Mouse (Mus musculus) c-Kit-negative CD71-positive TER-119-positive erythroid progenitor cells, embryonic 14.5 days (primary cell): ENCODE results near the gene Zfp598.
"Not testable (repeated sequence)": the region's sequence is repeated elsewhere in the genome, so short reads cannot be mapped to it uniquely, and the experiment has no call there.

Experiments
- DNase-seq: peaks from one replicate; pipeline ENCODE4 v3.0.0-alpha.2; 2013; ENCODE audit warnings: low read depth, low spot score

Zfp598 gene

DNA sequence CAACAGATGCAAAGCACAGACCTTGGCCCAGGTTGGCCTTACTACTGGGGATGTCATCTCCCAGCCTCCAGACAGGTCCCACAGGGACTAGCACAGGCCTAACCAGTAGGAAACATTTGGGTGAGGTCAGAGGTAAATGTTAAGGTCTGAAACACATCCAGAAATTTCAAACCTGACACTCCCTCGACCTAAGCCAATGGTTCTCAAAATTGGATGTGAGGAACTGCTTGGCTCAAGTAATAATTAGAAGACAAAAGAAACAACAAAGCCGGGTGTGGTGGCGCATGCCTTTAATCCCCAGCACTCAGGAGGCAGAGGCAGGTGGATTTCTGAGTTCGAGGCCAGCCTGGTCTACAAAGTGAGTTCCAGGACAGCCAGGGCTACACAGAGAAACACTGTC lies 23.1 kb upstream of the Zfp598 start:
- no peak for DNase-seq

DNA sequence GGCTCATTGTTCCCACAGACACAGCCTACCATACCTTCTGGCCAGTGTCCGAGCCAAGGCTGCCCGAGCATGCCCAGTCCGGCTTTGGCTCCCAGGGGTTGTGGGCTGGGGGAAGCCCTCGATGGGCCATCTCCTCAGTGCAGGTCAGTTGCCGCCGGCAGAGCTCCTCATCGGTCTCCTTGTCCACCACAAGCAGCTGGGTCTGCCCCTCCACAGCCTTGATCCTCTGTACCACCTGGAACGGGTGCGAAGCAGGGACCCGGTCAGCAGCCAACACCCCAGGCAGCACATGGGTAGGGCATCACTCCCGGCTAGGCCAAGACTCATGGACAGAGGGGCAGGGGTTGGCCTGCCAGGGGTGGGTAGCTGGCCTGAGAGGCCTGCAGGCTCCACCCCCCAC lies 22.0 kb upstream of the Zfp598 start:
- no peak for DNase-seq

- no peak for DNase-seq
These were observed 20.6 kb upstream of the Zfp598 start for GRCm38 (mm10) chr17:24648731-24649377.

- no peak for DNase-seq
These were observed 19.9 kb upstream of the Zfp598 start for GRCm38 (mm10) chr17:24649581-24650069.

GRCm38 (mm10) chr17:24650070-24650616 lies 19.3 kb upstream of the Zfp598 start, which contains the start of gene Slc9a3r2:
Slc9a3r2 (minus strand) TSS chr17:24650327.
- no peak for DNase-seq

- no peak for DNase-seq
These were observed 18.7 kb upstream of the Zfp598 start for GRCm38 (mm10) chr17:24650766-24651165.

DNA sequence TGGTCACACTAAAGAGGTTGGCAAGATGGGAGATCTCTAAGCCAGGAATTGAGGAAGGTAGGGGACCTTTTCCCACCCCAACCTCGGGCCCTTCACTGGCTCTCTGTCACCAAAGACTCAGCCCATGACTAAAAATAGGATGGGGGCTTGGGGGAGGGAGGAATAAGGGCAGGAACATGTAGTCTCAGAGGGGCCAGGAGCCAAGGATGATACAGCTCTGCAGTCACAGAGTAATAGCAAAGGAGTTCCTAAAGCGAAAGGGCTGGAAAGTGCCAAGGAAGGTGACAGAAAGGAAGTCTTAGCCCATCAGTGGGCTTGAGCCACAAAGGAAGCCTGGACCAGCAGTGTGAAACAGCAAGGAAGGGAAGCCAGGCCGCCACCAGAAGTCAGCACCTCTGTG lies 17.7 kb upstream of the Zfp598 start:
- DNase-seq: no peak

DNA sequence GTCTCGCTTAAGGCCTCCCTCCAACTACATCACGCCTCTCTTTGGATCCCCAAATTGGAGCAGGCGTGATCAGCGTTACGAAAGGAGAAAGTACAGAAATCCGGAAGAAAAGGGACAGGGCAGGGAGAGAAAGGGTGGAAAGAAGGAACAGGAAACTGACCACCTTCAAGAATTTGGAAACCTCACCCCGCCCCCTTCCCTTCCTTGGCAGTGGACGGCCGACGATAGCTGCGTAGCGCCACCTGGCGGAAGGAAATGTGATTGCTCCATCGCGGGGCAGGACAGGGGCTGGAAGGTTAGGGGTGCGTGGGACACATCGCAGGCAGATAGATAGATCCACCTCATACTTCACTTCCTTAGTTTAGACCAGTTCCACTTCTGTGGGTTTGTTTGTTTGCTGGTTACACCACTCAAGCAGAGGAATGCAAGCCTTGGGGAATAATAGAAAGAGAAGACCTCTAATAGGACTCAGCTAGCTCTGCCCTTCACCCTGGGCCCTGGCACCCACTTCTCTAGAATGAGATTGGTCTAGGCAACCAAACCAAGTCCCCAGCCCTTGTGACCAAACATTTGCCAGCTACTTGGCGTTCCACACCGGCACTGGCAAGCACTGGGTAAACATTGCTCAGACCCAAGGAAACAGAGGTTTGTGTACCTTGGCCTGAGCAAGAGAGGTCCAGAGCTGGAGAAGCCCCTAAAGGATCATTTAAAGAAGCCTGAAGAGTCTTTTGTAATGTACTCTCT lies 15.3 kb upstream of the Zfp598 start:
- no peak for DNase-seq

DNA sequence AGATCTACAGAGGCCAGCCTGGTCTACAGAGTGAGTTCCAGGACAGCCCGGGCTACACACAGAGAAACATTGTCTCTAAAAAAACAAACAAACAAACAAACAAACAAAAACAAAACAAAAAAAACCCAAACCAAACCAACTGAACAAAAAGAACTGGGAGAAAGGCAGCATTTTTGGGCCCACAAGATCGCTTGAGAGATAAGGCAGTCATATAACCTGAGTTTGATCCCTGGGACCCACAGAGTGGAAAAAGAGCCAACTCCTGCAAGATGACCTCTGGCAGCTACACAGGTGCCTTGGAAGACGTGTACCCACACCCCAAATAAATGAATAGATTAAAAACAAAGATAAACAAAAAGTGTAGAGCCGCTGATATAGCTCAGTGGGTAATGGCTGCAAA lies 14.5 kb upstream of the Zfp598 start:
- no peak for DNase-seq

GRCm38 (mm10) chr17:24658017-24658758 lies 11.3 kb upstream of the Zfp598 start, which contains the start of gene Npw:
Npw (minus strand) TSS chr17:24658457.
- DNase-seq: no peak

- DNase-seq: not testable (repeated sequence)
These were observed 2.5 kb upstream of the Zfp598 start for GRCm38 (mm10) chr17:24667011-24667410.

- DNase-seq: no peak
These were observed 2.1 kb upstream of the Zfp598 start for GRCm38 (mm10) chr17:24667416-24667815.

GRCm38 (mm10) chr17:24669214-24669544 lies 308 bp upstream of the Zfp598 start:
- not testable (repeated sequence) for DNase-seq

GRCm38 (mm10) chr17:24670246-24670844 lies 858 bp downstream of the Zfp598 start:
- DNase-seq: no peak

- no peak for DNase-seq
These were observed 1.9 kb downstream of the Zfp598 start for GRCm38 (mm10) chr17:24671346-24671745.

DNA sequence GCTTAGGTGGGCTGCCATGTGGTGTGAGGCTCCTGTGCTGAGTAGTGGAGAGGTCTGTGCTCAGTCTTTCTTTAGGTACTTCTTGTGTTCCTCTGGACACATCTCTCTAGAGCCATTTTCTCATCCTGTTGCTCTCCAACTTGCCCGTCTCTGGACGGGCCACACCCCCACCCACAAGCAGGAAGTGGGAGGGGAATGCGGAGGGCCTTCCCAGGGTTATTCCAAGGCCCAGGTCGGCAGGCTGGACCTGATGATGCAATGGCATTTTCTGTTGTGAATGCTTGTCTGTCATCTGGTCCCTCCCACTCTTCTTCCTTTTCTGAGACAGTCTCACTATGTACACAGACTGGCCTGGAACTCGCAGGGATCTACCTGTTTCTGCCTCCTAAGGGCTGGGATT lies 2.7 kb downstream of the Zfp598 start:
- no peak for DNase-seq

GRCm38 (mm10) chr17:24674277-24674676 lies 4.8 kb downstream of the Zfp598 start:
- DNase-seq: no peak

GRCm38 (mm10) chr17:24676187-24676586 lies 6.7 kb downstream of the Zfp598 start:
- peak; percentile 66 for DNase-seq

DNA sequence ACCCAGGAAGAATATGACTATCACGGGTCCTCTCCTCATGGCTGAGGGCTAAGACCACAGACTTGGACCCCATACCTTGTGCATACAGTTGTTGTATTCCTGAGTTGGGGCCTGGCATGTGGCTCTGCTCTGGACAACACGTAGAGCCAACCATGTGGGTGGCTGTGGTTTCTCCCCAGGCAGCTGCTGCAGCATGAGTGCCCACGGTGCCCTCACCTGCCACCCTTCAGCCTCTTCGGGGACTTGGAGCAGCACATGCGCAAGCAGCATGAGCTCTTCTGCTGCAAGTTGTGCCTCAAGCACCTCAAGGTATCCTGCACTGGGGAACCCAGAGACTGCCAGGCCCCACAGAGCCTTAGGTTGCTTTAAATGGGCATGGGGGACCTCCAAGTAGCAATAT lies 7.4 kb downstream of the Zfp598 start:
- DNase-seq: no peak

GRCm38 (mm10) chr17:24677500-24678080 lies 8.1 kb downstream of the Zfp598 start:
- no peak for DNase-seq

- no peak for DNase-seq
These were observed 17.0 kb downstream of the Zfp598 start for GRCm38 (mm10) chr17:24686514-24686913.
